Mouse (Mus musculus): ENCODE data around the gene Slfn1.
"Not testable (repeated sequence)": the region's sequence is repeated elsewhere in the genome, so short reads cannot be mapped to it uniquely, and the experiment has no call there.

Gene Slfn1

GRCm38 (mm10) chr11:83116597-83117227 lies at the start of gene Slfn1:
Gene Slfn1, plus strand, starts transcription at chr11:83116849.
- in situ Hi-C loops (cut with MboI; ENCODE audit: unreplicated experiment in 2 of 2), result loop anchor here (25.0 kb wide), 2 partner anchors 96 to 154 kb away; partner anchors contain the start of gene Slfn5 (in 1 of the 2)

GRCm38 (mm10) chr11:83067982-83068694 lies 48.5 kb upstream of the Slfn1 start:
- in situ Hi-C loops (cut with MboI; ENCODE audit: unreplicated experiment in 2 of 2), result no loop called here

- in situ Hi-C loops (cut with MboI; ENCODE audit: unreplicated experiment in 2 of 2), result no loop called here
Observed at GRCm38 (mm10) chr11:83070321-83070970, 46.2 kb upstream of the Slfn1 start.

- in situ Hi-C loops (cut with MboI; ENCODE audit: unreplicated experiment in 2 of 2), result no loop called here
Observed at GRCm38 (mm10) chr11:83077714-83078422, 38.8 kb upstream of the Slfn1 start.

- in situ Hi-C loops (cut with MboI; ENCODE audit: unreplicated experiment in 2 of 2), result no loop called here
Observed at GRCm38 (mm10) chr11:83078423-83079140, 38.1 kb upstream of the Slfn1 start.

GRCm38 (mm10) chr11:83079487-83080199 lies 37.0 kb upstream of the Slfn1 start:
- in situ Hi-C loops (cut with MboI; ENCODE audit: unreplicated experiment in 2 of 2), result loop anchor here in 1 of 2 experiments (10.0 kb wide), 1 partner anchor 655 kb away; no protein-coding TSS in a partner anchor

- in situ Hi-C loops (cut with MboI; ENCODE audit: unreplicated experiment in 2 of 2), result loop anchor here in 1 of 2 experiments (10.0 kb wide), 1 partner anchor 658 kb away; no protein-coding TSS in a partner anchor
Observed at GRCm38 (mm10) chr11:83082741-83083473, 33.7 kb upstream of the Slfn1 start.

GRCm38 (mm10) chr11:83084161-83084560 lies 32.5 kb upstream of the Slfn1 start:
- in situ Hi-C loops (cut with MboI; ENCODE audit: unreplicated experiment in 2 of 2), result loop anchor here in 1 of 2 experiments (10.0 kb wide), 1 partner anchor 659 kb away; no protein-coding TSS in a partner anchor

GRCm38 (mm10) chr11:83084761-83085160 lies 31.9 kb upstream of the Slfn1 start:
- in situ Hi-C loops (cut with MboI; ENCODE audit: unreplicated experiment in 2 of 2), result loop anchor here in 1 of 2 experiments (10.0 kb wide), 1 partner anchor 660 kb away; no protein-coding TSS in a partner anchor

GRCm38 (mm10) chr11:83115138-83115537 lies 1.5 kb upstream of the Slfn1 start:
- in situ Hi-C loops (cut with MboI; ENCODE audit: unreplicated experiment in 2 of 2), result loop anchor here (25.0 kb wide), 2 partner anchors 97 to 153 kb away; partner anchors contain the start of gene Slfn5 (in 1 of the 2)

GRCm38 (mm10) chr11:83118056-83118455 lies 1.4 kb downstream of the Slfn1 start:
- in situ Hi-C loops (cut with MboI; ENCODE audit: unreplicated experiment in 2 of 2), result loop anchor here (25.0 kb wide), 2 partner anchors 94 to 156 kb away; partner anchors contain the start of gene Slfn5 (in 1 of the 2)

- in situ Hi-C loops (cut with MboI; ENCODE audit: unreplicated experiment in 2 of 2), result loop anchor here (25.0 kb wide), 2 partner anchors 91 to 159 kb away; partner anchors contain the start of gene Slfn5 (in 1 of the 2)
Observed at GRCm38 (mm10) chr11:83121131-83121685, 4.6 kb downstream of the Slfn1 start.

- in situ Hi-C loops (cut with MboI; ENCODE audit: unreplicated experiment in 2 of 2), result loop anchor here (25.0 kb wide), 2 partner anchors 89 to 161 kb away; partner anchors contain the start of gene Slfn5 (in 1 of the 2)
Observed at GRCm38 (mm10) chr11:83123198-83123597, 6.5 kb downstream of the Slfn1 start.

GRCm38 (mm10) chr11:83124906-83125305 lies 8.3 kb downstream of the Slfn1 start:
- in situ Hi-C loops (cut with MboI; ENCODE audit: unreplicated experiment in 2 of 2), result loop anchor here (25.0 kb wide), 2 partner anchors 87 to 163 kb away; partner anchors contain the start of gene Slfn5 (in 1 of the 2)

- in situ Hi-C loops (cut with MboI; ENCODE audit: unreplicated experiment in 2 of 2), result not testable (repeated sequence)
Observed at GRCm38 (mm10) chr11:83125633-83126032, 9.0 kb downstream of the Slfn1 start.

- in situ Hi-C loops (cut with MboI; ENCODE audit: unreplicated experiment in 2 of 2), result not testable (repeated sequence)
Observed at GRCm38 (mm10) chr11:83137253-83137652, 20.6 kb downstream of the Slfn1 start.

- in situ Hi-C loops (cut with MboI; ENCODE audit: unreplicated experiment in 2 of 2), result not testable (repeated sequence)
Observed at GRCm38 (mm10) chr11:83148939-83149338, 32.3 kb downstream of the Slfn1 start.
